Mouse (Mus musculus): ENCODE results near the gene Cacng1. TPM values are rescaled to one million over a fixed set of nuclear protein-coding genes. Genes with fewer than 3 reads are reported as not detected.

The Cacng1 gene
- total and polyA plus RNA-seq, 3 experiments = not detected

- Histone ChIP-seq H3K9ac (ENCODE audit: insufficient read depth, low read depth) (no peak overlapping the region), H3K4me1 (ENCODE audit: control insufficient read depth in 1 of 2, insufficient read depth in 2 of 2) (peaks cover 4 to 21% of the 10 kb centered on the region in 2 experiments; a peak in 2 of 4 replicates), H3K27ac (ENCODE audit: insufficient read depth, low read depth) (no peak overlapping the region), H3K9me3 (replicated peaks; ENCODE audit: low read length) (no peaks in the 10 kb centered on the region), H3K27me3 (replicated peaks) (no peaks in the 10 kb centered on the region), H3K36me3 (replicated peaks in 1 of 2; ENCODE audit: control insufficient read depth in 1 of 2, insufficient read depth in 1 of 2, low read length in 1 of 2) (peaks cover 60 to 87% of the 10 kb centered on the region in 2 experiments), H3K4me2 (ENCODE audit: insufficient read depth, low read depth, poor library complexity, severe bottlenecking) (no peak overlapping the region), H3K79me2 (replicated peaks; ENCODE audit: control insufficient read depth, extremely low read depth, insufficient read depth, poor library complexity, severe bottlenecking) (no peaks in the 10 kb centered on the region), H3K4me3 (replicated peaks in 1 of 3; ENCODE audit: low read depth in 2 of 3, low read length in 2 of 3, poor library complexity in 1 of 3) (no peak overlapping the region)
- in situ Hi-C loops (cut with MboI; ENCODE audit: low pct_ligation_motif_present, low pct_unique_long_range_greater_than_20kb, low sequenced_read_pairs) = no loop called here
- no peak for TF ChIP-seq PAX5 (IDR thresholded peaks at IDR 0.05; ENCODE audit: low read length)
- no peak for TF ChIP-seq CTCF (conservative IDR thresholded peaks at IDR 0.05 in 1 of 2, IDR thresholded peaks at IDR 0.05 in 1 of 2; ENCODE audit: low read depth in 2 of 2, low read length in 2 of 2)
- TF ChIP-seq KAT2A (IDR thresholded peaks at IDR 0.05; ENCODE audit: insufficient replicate concordance, low read length) = no peak
- TF ChIP-seq POLR2AphosphoS2 (IDR thresholded peaks at IDR 0.05; ENCODE audit: low read depth, low read length) = no peak
- no peak for TF ChIP-seq JUN (IDR thresholded peaks at IDR 0.05; ENCODE audit: insufficient read depth, low read depth, low read length)
- TF ChIP-seq CHD1 (IDR thresholded peaks at IDR 0.05; ENCODE audit: low read depth, low read length) = no peak
- TF ChIP-seq SIN3A (IDR thresholded peaks at IDR 0.05; ENCODE audit: low read length) = no peak
- no peak for TF ChIP-seq GABPA (IDR thresholded peaks at IDR 0.05; ENCODE audit: insufficient replicate concordance, low read depth, low read length)
- TF ChIP-seq ZMIZ1 (IDR thresholded peaks at IDR 0.05; ENCODE audit: low read depth, low read length) = no peak
- TF ChIP-seq ELF1 (IDR thresholded peaks at IDR 0.05; ENCODE audit: low read depth, low read length) = no peak
- DNase-seq (ENCODE audit: extremely low read depth) = no peak
- dilution Hi-C loops (cut with MboI; ENCODE audit: extremely low pct_ligation_motif_present, extremely low pct_unique_long_range_greater_than_20kb, low sequenced_read_pairs) = no loop called here
Measured at GRCm38 (mm10) chr11:107674006-107674405, 42.3 kb downstream of the Cacng1 start.

- Histone ChIP-seq H3K4me3 (replicated peaks in 1 of 3; ENCODE audit: low read depth in 2 of 3, low read length in 2 of 3, poor library complexity in 1 of 3) (no peak overlapping the region), H3K79me2 (replicated peaks; ENCODE audit: control insufficient read depth, extremely low read depth, insufficient read depth, poor library complexity, severe bottlenecking) (no peaks in the 10 kb centered on the region)
- TF ChIP-seq MAX (IDR thresholded peaks at IDR 0.05; ENCODE audit: low read length) (no peak), TCF12 (IDR thresholded peaks at IDR 0.05; ENCODE audit: low read depth, low read length) (no peak), ZKSCAN1 (IDR thresholded peaks at IDR 0.05; ENCODE audit: borderline replicate concordance, low read depth, low read length) (no peak), MXI1 (IDR thresholded peaks at IDR 0.05; ENCODE audit: low read depth, low read length) (no peak), HCFC1 (IDR thresholded peaks at IDR 0.05; ENCODE audit: low read depth, low read length) (no peak), CHD2 (IDR thresholded peaks at IDR 0.05; ENCODE audit: low read length) (no peak), POLR2AphosphoS2 (IDR thresholded peaks at IDR 0.05; ENCODE audit: low read depth, low read length) (no peak), ETS1 (conservative IDR thresholded peaks at IDR 0.05; ENCODE audit: low read depth, low read length) (no peak), USF2 (conservative IDR thresholded peaks at IDR 0.05; ENCODE audit: low read depth, low read length) (no peak), GABPA (IDR thresholded peaks at IDR 0.05; ENCODE audit: insufficient replicate concordance, low read depth, low read length) (no peak), RAD21 (IDR thresholded peaks at IDR 0.05; ENCODE audit: low read depth, low read length) (no peak), CTCF (conservative IDR thresholded peaks at IDR 0.05 in 1 of 2, IDR thresholded peaks at IDR 0.05 in 1 of 2; ENCODE audit: low read depth in 2 of 2, low read length in 2 of 2) (no peak), CHD1 (IDR thresholded peaks at IDR 0.05; ENCODE audit: low read depth, low read length) (no peak), NRF1 (IDR thresholded peaks at IDR 0.05; ENCODE audit: low read depth, low read length) (no peak), NELFE (IDR thresholded peaks at IDR 0.05; ENCODE audit: low read depth, low read length) (no peak), ZNF384 (IDR thresholded peaks at IDR 0.05; ENCODE audit: low read depth, low read length) (no peak), E2F4 (IDR thresholded peaks at IDR 0.05; ENCODE audit: insufficient replicate concordance, low read depth, low read length) (no peak), TBP (conservative IDR thresholded peaks at IDR 0.05; ENCODE audit: low read depth, low read length) (no peak), UBTF (IDR thresholded peaks at IDR 0.05; ENCODE audit: low read depth, low read length) (no peak)
Measured at GRCm38 (mm10) chr11:107668977-107669376, 47.3 kb downstream of the Cacng1 start.

More at GRCm38 (mm10) chr11:107668977-107669376, 47.3 kb downstream of the Cacng1 start:
- in situ Hi-C loops (cut with MboI; ENCODE audit: low pct_ligation_motif_present, low pct_unique_long_range_greater_than_20kb, low sequenced_read_pairs) = no loop called here
- dilution Hi-C loops (cut with MboI; ENCODE audit: extremely low pct_ligation_motif_present, extremely low pct_unique_long_range_greater_than_20kb, low sequenced_read_pairs) = no loop called here
- H3K9me3 ChIP-seq (replicated peaks; ENCODE audit: low read length) = no peaks in the 10 kb centered on the region
- no peaks in the 10 kb centered on the region for H3K4me1 ChIP-seq (ENCODE audit: control insufficient read depth in 1 of 2, insufficient read depth in 2 of 2)
- H3K27ac ChIP-seq (ENCODE audit: insufficient read depth, low read depth) = no peak overlapping the region
- no peaks in the 10 kb centered on the region for H3K27me3 ChIP-seq (replicated peaks)
- peaks cover 80 to 98% of the 10 kb centered on the region in 2 experiments for H3K36me3 ChIP-seq (replicated peaks in 1 of 2; ENCODE audit: control insufficient read depth in 1 of 2, insufficient read depth in 1 of 2, low read length in 1 of 2)
- DNase-seq (ENCODE audit: extremely low read depth) = no peak
- no peak overlapping the region for H3K9ac ChIP-seq (ENCODE audit: insufficient read depth, low read depth)
- no peak overlapping the region for H3K4me2 ChIP-seq (ENCODE audit: insufficient read depth, low read depth, poor library complexity, severe bottlenecking)

Measured in CH12.LX (cell line).